Mouse (Mus musculus) hindbrain, embryonic 15.5 days (tissue): ENCODE results near the gene Phf5a. TPM values are rescaled to one million over a fixed set of nuclear protein-coding genes. Genes with fewer than 3 reads are reported as not detected.

Experiments used
- ATAC-seq: fragments of 200-750 bp; cut with Nextera tagmentation; 2 replicates; pipeline ENCODE4 v1.8.0; 2017; ENCODE audit warnings: low read depth, moderate number of reproducible peaks, moderate TSS enrichment; ENCODE audit not compliant: low FRiP score
- H3K27ac ChIP-seq: fragments of 300-500 bp; sonication (generic); replicated peaks from 2 replicates; pipeline ENCODE4 v1.5.1; 2015; ENCODE audit warnings: mild to moderate bottlenecking, inconsistent platforms
- H3K27me3 ChIP-seq: fragments of 300-500 bp; sonication (generic); 2 replicates; pipeline ENCODE4 v1.6.1; 2015; ENCODE audit warnings: control low read depth, inconsistent platforms
- H3K36me3 ChIP-seq: fragments of 300-500 bp; sonication (generic); 2 replicates; pipeline ENCODE4 v1.6.1; 2015; ENCODE audit warnings: control low read depth, inconsistent platforms
- H3K4me1 ChIP-seq: fragments of 300-500 bp; sonication (generic); replicated peaks from 2 replicates; pipeline ENCODE4 v1.6.1; 2015; ENCODE audit warnings: control low read depth, inconsistent platforms
- H3K4me2 ChIP-seq: fragments of 300-500 bp; sonication (generic); 2 replicates; pipeline ENCODE4 v1.6.1; 2015; ENCODE audit warnings: moderate library complexity, mild to moderate bottlenecking, inconsistent platforms
- H3K4me3 ChIP-seq: fragments of 300-500 bp; sonication (generic); 2 replicates; pipeline ENCODE4 v1.5.1; 2015; ENCODE audit warnings: mild to moderate bottlenecking, inconsistent platforms
- H3K9ac ChIP-seq: fragments of 300-500 bp; sonication (generic); 2 replicates; pipeline ENCODE4 v1.6.1; 2015; ENCODE audit warnings: inconsistent platforms
- H3K9me3 ChIP-seq: fragments of 300-500 bp; sonication (generic); 2 replicates; pipeline ENCODE4 v1.6.1; 2016; ENCODE audit warnings: control low read depth, inconsistent platforms
- WGBS: fragments of 180-500 bp; shearing (Covaris S2); methylation state at CpG from one replicate; pipeline ENCODE4 v1.1.7; 2015; 5-methylcytosine and 5-hydroxymethylcytosine counted together
- polyA plus RNA-seq: library from polyadenylated mRNA; unstranded; fragments of >200 nt; fragmentation: Nextera tagmentation; extraction: Ambion mirVana; gene quantifications from 2 replicates; pipeline ENCODE4 v1.2.1, GENCODE M21; 2015

The Phf5a gene
- polyA plus RNA-seq, 1 experiment from 2014 or later = 123 TPM

DNA sequence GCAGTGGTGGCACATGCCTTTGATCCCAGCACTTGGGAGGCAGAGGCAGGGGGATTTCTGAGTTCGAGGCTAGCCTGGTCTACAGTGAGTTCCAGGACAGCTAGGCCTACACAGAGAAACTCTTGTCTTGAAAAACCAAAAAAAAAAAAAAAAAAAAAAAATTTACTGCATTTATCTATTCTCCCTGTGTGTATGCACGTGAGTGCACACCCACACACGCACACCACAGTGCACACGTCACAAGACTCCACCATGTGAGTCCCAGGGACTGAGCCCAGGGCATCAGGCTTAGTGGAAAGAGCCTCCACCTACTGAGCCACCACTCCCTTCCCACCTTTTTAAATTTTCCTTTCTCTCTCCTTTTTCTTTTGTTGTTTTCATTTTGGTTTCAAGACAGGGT, 41.2 kb downstream of the Phf5a start:
- 94% methylated on average over 4 of the region's 4 CpGs for WGBS
- Histone ChIP-seq H3K27me3 (no peaks in the 10 kb centered on the region), H3K4me3 (no peak overlapping the region), H3K4me2 (no peak overlapping the region), H3K4me1 (peaks cover 8% of the 10 kb centered on the region; the same call in 1 of the 2 replicates), H3K9me3 (no peaks in the 10 kb centered on the region), H3K27ac (no peak overlapping the region), H3K9ac (no peak overlapping the region), H3K36me3 (peaks cover 13% of the 10 kb centered on the region)
- no peak for ATAC-seq

DNA sequence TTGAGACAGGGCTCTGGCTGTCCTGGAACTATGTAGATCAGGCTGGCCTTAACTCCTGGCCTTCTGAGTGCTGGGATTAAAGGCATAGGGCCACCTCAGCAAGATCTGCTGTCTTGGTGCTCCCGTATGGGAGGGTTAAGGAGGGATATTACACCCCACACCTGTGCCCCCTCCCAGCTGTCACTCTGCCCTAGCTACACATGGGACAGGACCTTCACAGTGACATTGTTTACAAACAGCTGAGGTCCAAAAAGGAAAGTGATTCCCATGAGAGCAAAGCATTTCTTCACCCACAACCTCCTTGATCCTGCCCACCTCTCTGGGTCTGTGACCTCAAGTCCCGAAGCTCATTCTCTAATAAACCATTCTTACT, 42.5 kb downstream of the Phf5a start:
- no peak overlapping the region for H3K9ac ChIP-seq
- H3K27ac ChIP-seq = no peak overlapping the region
- H3K4me2 ChIP-seq = no peak overlapping the region
- no peaks in the 10 kb centered on the region for H3K27me3 ChIP-seq
- H3K4me1 ChIP-seq = peaks cover 8% of the 10 kb centered on the region; the same call in 1 of the 2 replicates
- H3K9me3 ChIP-seq = no peaks in the 10 kb centered on the region
- peaks cover 23% of the 10 kb centered on the region for H3K36me3 ChIP-seq
- no peak for ATAC-seq
- WGBS = 68% methylated on average over 2 of the region's 2 CpGs
- no peak overlapping the region for H3K4me3 ChIP-seq

DNA sequence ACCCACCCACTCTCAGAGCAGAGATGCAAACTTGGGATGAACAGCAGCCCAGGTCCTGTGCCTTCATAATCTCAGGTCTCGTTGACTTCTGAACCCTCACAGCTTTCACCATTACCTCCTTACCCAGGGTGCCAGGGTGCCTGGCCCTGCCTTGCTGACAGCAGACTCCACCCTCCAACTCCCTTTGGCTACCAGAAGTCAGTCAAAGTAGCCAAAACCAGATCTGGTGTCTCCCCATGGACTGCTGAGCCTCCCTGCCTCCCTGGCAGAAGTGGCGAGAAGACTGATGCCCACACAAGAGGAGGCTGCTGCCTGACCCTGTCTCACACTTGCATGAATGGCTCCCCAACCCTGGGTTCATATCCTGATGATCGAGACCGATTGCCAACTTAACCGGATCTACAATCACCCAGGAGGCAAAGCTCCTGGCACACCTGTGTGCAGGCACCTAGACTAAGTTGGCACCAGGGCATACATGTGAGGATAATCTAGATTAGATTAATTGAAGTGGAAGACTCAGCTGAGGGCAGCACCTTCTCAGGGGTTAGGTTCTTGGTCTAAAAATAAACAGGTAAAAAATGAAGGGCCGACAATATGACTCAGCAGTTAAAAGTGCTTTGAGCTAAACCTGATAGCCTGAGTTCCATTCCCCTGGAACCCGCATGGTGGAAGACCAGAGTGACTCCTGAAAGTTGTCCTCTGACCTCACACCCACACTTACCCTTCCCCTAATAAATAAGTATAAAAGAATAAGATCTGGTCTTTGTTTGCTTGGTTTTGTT, 43.1 kb downstream of the Phf5a start:
- H3K4me1 ChIP-seq = peaks cover 8% of the 10 kb centered on the region; the same call in 1 of the 2 replicates
- peaks cover 29% of the 10 kb centered on the region for H3K36me3 ChIP-seq
- no peaks in the 10 kb centered on the region for H3K27me3 ChIP-seq
- no peak for ATAC-seq
- H3K4me3 ChIP-seq = no peak overlapping the region
- no peak overlapping the region for H3K27ac ChIP-seq
- no peaks in the 10 kb centered on the region for H3K9me3 ChIP-seq
- H3K9ac ChIP-seq = no peak overlapping the region
- no peak overlapping the region for H3K4me2 ChIP-seq
- WGBS = 91% methylated on average over 7 of the region's 7 CpGs

DNA sequence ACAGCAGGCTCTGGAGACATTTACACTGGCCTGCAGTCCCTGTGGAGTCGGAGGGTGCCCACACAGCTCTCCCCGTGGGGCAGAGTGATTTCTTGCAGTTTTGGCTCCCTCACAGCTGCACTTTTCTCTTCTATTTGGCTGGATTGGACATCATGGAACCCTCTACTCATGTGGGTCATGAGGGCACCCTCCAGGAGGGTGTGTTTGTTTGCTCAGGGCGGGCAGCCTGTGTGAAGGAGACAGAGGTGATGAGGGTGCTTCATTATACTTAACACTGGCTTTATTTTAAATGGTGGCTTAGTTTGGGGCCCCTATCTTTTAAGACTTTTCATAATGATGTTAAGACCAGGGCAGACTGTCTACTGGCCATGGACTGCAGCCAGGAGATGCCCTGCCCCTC, 46.9 kb downstream of the Phf5a start:
- no peaks in the 10 kb centered on the region for H3K4me1 ChIP-seq
- ATAC-seq = no peak
- H3K36me3 ChIP-seq = peaks cover 60% of the 10 kb centered on the region
- H3K9me3 ChIP-seq = no peaks in the 10 kb centered on the region
- no peak overlapping the region for H3K9ac ChIP-seq
- no peak overlapping the region for H3K27ac ChIP-seq
- H3K4me2 ChIP-seq = no peak overlapping the region
- H3K27me3 ChIP-seq = no peaks in the 10 kb centered on the region
- whole genome bisulfite sequencing = 86% methylated on average over 3 of the region's 3 CpGs
- no peak overlapping the region for H3K4me3 ChIP-seq

DNA sequence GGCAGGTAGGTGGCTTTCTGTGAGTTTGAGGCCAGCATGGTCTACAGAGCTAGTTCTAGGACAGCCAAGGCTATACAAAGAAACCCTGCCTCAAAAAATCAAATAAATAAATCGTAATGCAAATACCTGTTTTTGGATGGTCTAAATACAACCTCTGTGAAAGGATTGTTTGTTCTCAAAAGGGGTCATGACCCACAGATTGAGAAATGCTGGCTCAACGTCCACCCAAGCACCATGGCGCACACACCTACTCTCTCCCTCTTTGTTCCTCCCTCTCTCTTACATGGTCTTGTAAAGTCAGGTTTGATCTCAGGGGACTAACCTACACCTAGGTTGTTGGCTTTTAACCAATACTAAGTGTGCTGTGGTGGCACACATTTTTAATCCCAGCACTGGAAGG, 49.1 kb downstream of the Phf5a start:
- Histone ChIP-seq H3K4me3 (no peak overlapping the region), H3K9ac (no peak overlapping the region), H3K9me3 (no peaks in the 10 kb centered on the region), H3K4me2 (no peak overlapping the region), H3K4me1 (no peaks in the 10 kb centered on the region), H3K27me3 (no peaks in the 10 kb centered on the region), H3K36me3 (peaks cover 71% of the 10 kb centered on the region), H3K27ac (no peak overlapping the region)
- no peak for ATAC-seq
- 90% methylated on average over 3 of the region's 3 CpGs for WGBS

DNA sequence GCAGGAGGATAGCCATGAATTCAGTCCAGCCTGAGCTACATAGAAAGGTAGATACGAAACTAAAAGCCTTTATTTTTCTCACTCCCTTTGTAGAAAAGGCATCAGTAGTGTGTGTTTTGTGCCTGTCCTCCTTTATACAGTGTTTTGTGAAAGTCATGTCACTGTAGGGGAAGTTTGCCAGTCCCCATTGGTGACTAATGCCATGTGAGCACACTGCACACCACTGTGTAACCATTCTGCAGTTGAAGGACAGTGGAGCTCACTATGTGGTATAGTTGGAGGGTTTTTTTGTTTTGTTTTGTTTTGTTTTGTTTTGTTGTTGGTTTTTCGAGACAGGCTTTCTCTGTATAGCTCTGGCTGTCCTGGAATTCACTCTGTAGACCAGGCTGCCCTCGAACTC, 53.3 kb downstream of the Phf5a start:
- ATAC-seq = no peak
- H3K4me3 ChIP-seq = no peak overlapping the region
- peaks cover 71% of the 10 kb centered on the region for H3K36me3 ChIP-seq
- WGBS = 86% methylated on average over 3 of the region's 3 CpGs
- H3K9ac ChIP-seq = no peak overlapping the region
- H3K27me3 ChIP-seq = no peaks in the 10 kb centered on the region
- H3K4me2 ChIP-seq = no peak overlapping the region
- H3K4me1 ChIP-seq = peaks cover 9% of the 10 kb centered on the region
- H3K9me3 ChIP-seq = no peaks in the 10 kb centered on the region
- H3K27ac ChIP-seq = no peak overlapping the region

DNA sequence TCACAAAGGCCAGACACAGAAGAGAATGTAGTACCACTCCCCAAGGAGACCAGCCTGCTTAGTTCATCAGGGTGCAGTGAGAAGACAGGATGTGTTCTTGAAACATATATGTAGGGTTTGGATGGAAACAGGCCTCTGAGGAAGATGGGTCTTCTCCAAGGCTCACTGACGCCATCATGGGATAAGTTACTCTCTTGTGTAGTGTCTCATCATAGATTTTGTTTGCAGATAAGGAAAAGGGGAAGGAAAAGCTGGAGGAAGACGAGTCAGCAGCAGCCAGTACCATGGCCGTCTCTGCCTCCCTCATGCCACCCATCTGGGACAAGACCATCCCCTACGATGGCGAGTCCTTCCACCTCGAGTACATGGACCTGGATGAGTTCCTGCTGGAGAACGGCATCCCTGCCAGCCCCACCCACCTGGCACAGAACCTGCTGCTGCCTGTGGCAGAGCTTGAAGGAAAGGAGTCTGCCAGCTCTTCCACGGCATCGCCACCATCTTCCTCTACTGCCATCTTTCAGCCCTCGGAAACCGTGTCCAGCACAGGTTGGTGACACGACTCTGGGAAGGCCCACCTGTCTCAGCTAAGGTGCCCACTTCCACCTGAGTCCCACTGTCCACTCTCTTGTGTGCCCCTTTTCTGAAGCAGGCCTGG, 56.9 kb downstream of the Phf5a start:
- no peaks in the 10 kb centered on the region for H3K9me3 ChIP-seq
- peaks cover 41% of the 10 kb centered on the region for H3K36me3 ChIP-seq
- no peak overlapping the region for H3K9ac ChIP-seq
- no peak overlapping the region for H3K27ac ChIP-seq
- no peak for ATAC-seq
- peaks cover 33% of the 10 kb centered on the region for H3K4me1 ChIP-seq
- 94% methylated on average over 12 of the region's 12 CpGs for whole genome bisulfite sequencing
- H3K4me3 ChIP-seq = no peak overlapping the region
- H3K27me3 ChIP-seq = no peaks in the 10 kb centered on the region
- H3K4me2 ChIP-seq = no peak overlapping the region

Other genes with a start within 250 kb of the Phf5a start
- 27.6 and 32.7 TPM in 2 replicates for gene L3mbtl2, start 208.0 kb downstream of the Phf5a start, polyA plus RNA-seq
- gene Chadl, start 174.6 kb downstream of the Phf5a start, polyA plus RNA-seq = 33.8 and 38.2 TPM in 2 replicates
- 47.6 and 49.8 TPM in 2 replicates for gene Zc3h7b, start 126.9 kb downstream of the Phf5a start, polyA plus RNA-seq
- 154 and 157 TPM in 2 replicates for gene Rangap1, start 126.4 kb downstream of the Phf5a start, polyA plus RNA-seq
- 23.7 and 25.3 TPM in 2 replicates for gene Tef, start 69.5 kb downstream of the Phf5a start, polyA plus RNA-seq
- gene Tob2, start 13.1 kb downstream of the Phf5a start, polyA plus RNA-seq = 17.4 and 17.7 TPM in 2 replicates
- 282 and 287 TPM in 2 replicates for gene Aco2, start 398 bp upstream of the Phf5a start, polyA plus RNA-seq
- gene Polr3h, start 54.3 kb upstream of the Phf5a start, polyA plus RNA-seq = 87.3 and 92.0 TPM in 2 replicates
- gene Csdc2, start 64.8 kb upstream of the Phf5a start, polyA plus RNA-seq = 213 and 253 TPM in 2 replicates
- 102 and 108 TPM in 2 replicates for gene Pmm1, start 89.0 kb upstream of the Phf5a start, polyA plus RNA-seq
- not detected in 2 replicates for gene 1700029P11Rik, start 108.6 kb upstream of the Phf5a start, polyA plus RNA-seq
- 40.8 and 43.4 TPM in 2 replicates for gene Xrcc6, start 115.9 kb upstream of the Phf5a start, polyA plus RNA-seq
- 52.6 and 55.1 TPM in 2 replicates for gene Desi1, start 162.0 kb upstream of the Phf5a start, polyA plus RNA-seq
- gene Snu13, start 175.7 kb upstream of the Phf5a start, polyA plus RNA-seq = 237 and 238 TPM in 2 replicates
- not detected in 2 replicates for gene 4930407I10Rik, start 187.2 kb upstream of the Phf5a start, polyA plus RNA-seq
- gene Mei1, start 198.1 kb upstream of the Phf5a start, polyA plus RNA-seq = 0.08 and 0.09 TPM in 2 replicates